Mouse (Mus musculus): ENCODE results near the gene Gimap4.

GRCm38 (mm10) chr6:48650041-48650440 is 34.3 kb upstream of the Gimap4 start:
- no peak for TF ChIP-seq CTCF (IDR thresholded peaks at IDR 0.05; ENCODE audit: low read depth)
- no peak for TF ChIP-seq EP300 (IDR thresholded peaks at IDR 0.05; ENCODE audit: low read depth)

All from heart, postnatal 0 days (tissue).